Mouse (Mus musculus): ENCODE results near the gene Odaph. TPM values are rescaled to one million over a fixed set of nuclear protein-coding genes. Genes with fewer than 3 reads are reported as not detected.

The Odaph gene
- polyA plus RNA-seq, 1 experiment from 2014 or later = not detected

DNA sequence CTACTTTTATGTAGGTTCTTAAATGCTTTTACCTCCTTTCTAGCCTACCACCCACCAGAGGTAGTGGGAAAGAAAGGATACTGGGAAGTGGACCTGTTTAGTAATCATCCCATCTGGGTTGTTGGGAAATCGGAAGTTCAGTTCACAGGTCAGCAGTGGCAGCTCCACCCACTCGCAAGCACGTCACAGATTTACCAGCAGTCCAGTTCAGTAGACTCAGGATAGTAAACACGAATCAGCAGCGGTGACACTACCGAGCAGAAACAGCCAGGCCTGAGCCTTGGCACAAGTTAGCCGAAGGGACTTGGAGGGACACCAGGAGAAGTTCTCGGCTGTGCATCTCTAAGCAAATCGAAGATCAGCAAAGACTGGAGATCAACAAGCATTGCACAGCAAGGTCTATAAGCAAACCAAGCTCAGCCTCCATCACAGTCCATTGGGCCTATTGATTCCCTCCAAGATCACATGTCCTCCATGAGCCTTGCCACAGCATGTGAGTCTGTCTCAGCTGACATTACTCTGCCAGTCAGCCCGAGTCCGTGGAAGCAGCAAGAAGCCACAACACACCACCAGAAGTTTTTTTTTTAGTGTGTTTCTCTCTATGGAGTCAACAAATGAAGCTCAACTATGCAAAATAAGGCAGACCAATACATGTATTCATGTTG, 6.0 kb upstream of the Odaph start:
- no peak for ATAC-seq
- no peaks in the 10 kb centered on the region for H3K4me1 ChIP-seq (ENCODE audit: control insufficient read depth, insufficient read depth, low read length)
- no peaks in the 10 kb centered on the region for H3K27me3 ChIP-seq (ENCODE audit: control insufficient read depth, insufficient read depth, low read depth, low read length)
- H3K9ac ChIP-seq (ENCODE audit: low read depth, low read length) = no peak overlapping the region
- 92% methylated on average over 11 of the region's 11 CpGs for WGBS
- H3K9me3 ChIP-seq (replicated peaks; ENCODE audit: control insufficient read depth, low read length, poor library complexity, severe bottlenecking) = no peaks in the 10 kb centered on the region
- H3K4me3 ChIP-seq (ENCODE audit: low read depth, low read length) = no peak overlapping the region
- no peaks in the 10 kb centered on the region for H3K36me3 ChIP-seq (ENCODE audit: control insufficient read depth, insufficient read depth, low read length)
- no peak overlapping the region for H3K27ac ChIP-seq (ENCODE audit: low read length)
- no peak overlapping the region for H3K4me2 ChIP-seq (ENCODE audit: low read length)

GRCm38 (mm10) chr5:91983490-91983889, 3.8 kb upstream of the Odaph start:
- Histone ChIP-seq H3K9ac (ENCODE audit: low read depth, low read length) (no peak overlapping the region), H3K4me3 (ENCODE audit: low read depth, low read length) (no peak overlapping the region), H3K4me1 (ENCODE audit: control insufficient read depth, insufficient read depth, low read length) (no peaks in the 10 kb centered on the region), H3K27me3 (ENCODE audit: control insufficient read depth, insufficient read depth, low read depth, low read length) (no peaks in the 10 kb centered on the region), H3K27ac (ENCODE audit: low read length) (no peak overlapping the region), H3K9me3 (replicated peaks; ENCODE audit: control insufficient read depth, low read length, poor library complexity, severe bottlenecking) (no peaks in the 10 kb centered on the region), H3K4me2 (ENCODE audit: low read length) (no peak overlapping the region), H3K36me3 (ENCODE audit: control insufficient read depth, insufficient read depth, low read length) (no peaks in the 10 kb centered on the region)
- WGBS = 83% methylated on average over 2 of the region's 2 CpGs
- ATAC-seq = no peak

GRCm38 (mm10) chr5:91985721-91986120, 1.6 kb upstream of the Odaph start:
- Histone ChIP-seq H3K36me3 (ENCODE audit: control insufficient read depth, insufficient read depth, low read length) (no peaks in the 10 kb centered on the region), H3K27me3 (ENCODE audit: control insufficient read depth, insufficient read depth, low read depth, low read length) (no peaks in the 10 kb centered on the region), H3K4me2 (ENCODE audit: low read length) (no peak overlapping the region), H3K27ac (ENCODE audit: low read length) (no peak overlapping the region), H3K9ac (ENCODE audit: low read depth, low read length) (no peak overlapping the region), H3K9me3 (replicated peaks; ENCODE audit: control insufficient read depth, low read length, poor library complexity, severe bottlenecking) (no peaks in the 10 kb centered on the region), H3K4me3 (ENCODE audit: low read depth, low read length) (no peak overlapping the region), H3K4me1 (ENCODE audit: control insufficient read depth, insufficient read depth, low read length) (no peaks in the 10 kb centered on the region)
- ATAC-seq = no peak
- 12% methylated on average over 2 of the region's 2 CpGs for WGBS

DNA sequence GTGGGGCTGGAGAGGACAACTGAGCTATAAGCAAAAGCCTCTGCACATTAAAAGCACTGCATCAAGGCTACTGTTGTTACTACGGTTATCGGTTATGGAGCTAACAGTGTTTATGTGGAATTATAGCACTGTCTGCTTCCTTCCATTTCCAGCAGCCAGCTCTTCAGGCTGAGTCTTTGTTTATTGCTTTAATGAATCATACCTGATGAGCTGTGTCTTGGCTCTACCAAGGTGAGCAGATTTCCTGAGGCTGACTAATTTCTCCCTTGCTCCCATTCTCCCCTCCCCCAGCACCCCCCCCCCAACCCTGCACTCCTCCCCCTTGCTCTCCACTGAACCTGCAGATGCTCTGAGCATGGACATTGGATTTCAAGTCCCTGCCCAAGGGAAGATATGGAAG, 524 bp downstream of the Odaph start:
- Histone ChIP-seq H3K9ac (ENCODE audit: low read depth, low read length) (no peak overlapping the region), H3K9me3 (replicated peaks; ENCODE audit: control insufficient read depth, low read length, poor library complexity, severe bottlenecking) (no peaks in the 10 kb centered on the region), H3K27ac (ENCODE audit: low read length) (no peak overlapping the region), H3K4me2 (ENCODE audit: low read length) (no peak overlapping the region), H3K4me3 (ENCODE audit: low read depth, low read length) (no peak overlapping the region), H3K27me3 (ENCODE audit: control insufficient read depth, insufficient read depth, low read depth, low read length) (no peaks in the 10 kb centered on the region), H3K36me3 (ENCODE audit: control insufficient read depth, insufficient read depth, low read length) (no peaks in the 10 kb centered on the region), H3K4me1 (ENCODE audit: control insufficient read depth, insufficient read depth, low read length) (no peaks in the 10 kb centered on the region)
- ATAC-seq = no peak
- WGBS = 95% methylated on average over 2 of the region's 2 CpGs

DNA sequence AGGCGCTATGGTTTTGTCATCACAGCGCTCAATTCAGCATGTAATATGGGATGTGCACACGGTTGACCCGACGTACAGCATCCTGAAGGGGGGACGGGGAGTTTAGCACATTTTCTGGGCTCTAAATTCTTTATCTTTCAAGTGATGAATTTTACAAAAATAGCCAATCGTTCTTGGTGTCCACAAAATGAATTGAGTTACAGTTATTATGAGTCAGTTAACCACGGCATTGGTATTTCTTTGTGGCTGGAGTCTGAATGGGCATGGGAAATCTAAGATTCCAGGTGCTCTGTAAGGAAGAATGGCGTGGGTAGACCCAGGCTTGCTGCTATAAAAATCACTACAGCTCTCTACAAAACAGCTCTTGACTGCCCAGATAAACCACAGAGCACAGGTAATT, 2.0 kb downstream of the Odaph start:
- Histone ChIP-seq H3K9ac (ENCODE audit: low read depth, low read length) (no peak overlapping the region), H3K9me3 (replicated peaks; ENCODE audit: control insufficient read depth, low read length, poor library complexity, severe bottlenecking) (no peaks in the 10 kb centered on the region), H3K36me3 (ENCODE audit: control insufficient read depth, insufficient read depth, low read length) (no peaks in the 10 kb centered on the region), H3K4me3 (ENCODE audit: low read depth, low read length) (no peak overlapping the region), H3K4me2 (ENCODE audit: low read length) (no peak overlapping the region), H3K27ac (ENCODE audit: low read length) (no peak overlapping the region), H3K4me1 (ENCODE audit: control insufficient read depth, insufficient read depth, low read length) (no peaks in the 10 kb centered on the region), H3K27me3 (ENCODE audit: control insufficient read depth, insufficient read depth, low read depth, low read length) (no peaks in the 10 kb centered on the region)
- ATAC-seq = no peak
- 78% methylated on average over 9 of the region's 9 CpGs for WGBS

GRCm38 (mm10) chr5:91991191-91991937, 4.1 kb downstream of the Odaph start:
- WGBS = 91% methylated on average over 6 of the region's 6 CpGs

GRCm38 (mm10) chr5:91993061-91993460, 5.8 kb downstream of the Odaph start:
- H3K9ac ChIP-seq (ENCODE audit: low read depth, low read length) = no peak overlapping the region
- H3K4me3 ChIP-seq (ENCODE audit: low read depth, low read length) = no peak overlapping the region
- H3K4me2 ChIP-seq (ENCODE audit: low read length) = no peak overlapping the region
- no peak overlapping the region for H3K27ac ChIP-seq (ENCODE audit: low read length)
- no peaks in the 10 kb centered on the region for H3K27me3 ChIP-seq (ENCODE audit: control insufficient read depth, insufficient read depth, low read depth, low read length)
- WGBS = 98% methylated on average over 2 of the region's 2 CpGs
- H3K36me3 ChIP-seq (ENCODE audit: control insufficient read depth, insufficient read depth, low read length) = no peaks in the 10 kb centered on the region
- H3K9me3 ChIP-seq (replicated peaks; ENCODE audit: control insufficient read depth, low read length, poor library complexity, severe bottlenecking) = no peaks in the 10 kb centered on the region
- no peaks in the 10 kb centered on the region for H3K4me1 ChIP-seq (ENCODE audit: control insufficient read depth, insufficient read depth, low read length)
- no peak for ATAC-seq

More at GRCm38 (mm10) chr5:91991191-91991937, 4.1 kb downstream of the Odaph start:
- no peak for ATAC-seq
- Histone ChIP-seq H3K4me2 (ENCODE audit: low read length) (no peak overlapping the region), H3K9me3 (replicated peaks; ENCODE audit: control insufficient read depth, low read length, poor library complexity, severe bottlenecking) (no peaks in the 10 kb centered on the region), H3K27ac (ENCODE audit: low read length) (no peak overlapping the region), H3K9ac (ENCODE audit: low read depth, low read length) (no peak overlapping the region), H3K4me3 (ENCODE audit: low read depth, low read length) (no peak overlapping the region), H3K27me3 (ENCODE audit: control insufficient read depth, insufficient read depth, low read depth, low read length) (no peaks in the 10 kb centered on the region), H3K36me3 (ENCODE audit: control insufficient read depth, insufficient read depth, low read length) (no peaks in the 10 kb centered on the region), H3K4me1 (ENCODE audit: control insufficient read depth, insufficient read depth, low read length) (no peaks in the 10 kb centered on the region)

DNA sequence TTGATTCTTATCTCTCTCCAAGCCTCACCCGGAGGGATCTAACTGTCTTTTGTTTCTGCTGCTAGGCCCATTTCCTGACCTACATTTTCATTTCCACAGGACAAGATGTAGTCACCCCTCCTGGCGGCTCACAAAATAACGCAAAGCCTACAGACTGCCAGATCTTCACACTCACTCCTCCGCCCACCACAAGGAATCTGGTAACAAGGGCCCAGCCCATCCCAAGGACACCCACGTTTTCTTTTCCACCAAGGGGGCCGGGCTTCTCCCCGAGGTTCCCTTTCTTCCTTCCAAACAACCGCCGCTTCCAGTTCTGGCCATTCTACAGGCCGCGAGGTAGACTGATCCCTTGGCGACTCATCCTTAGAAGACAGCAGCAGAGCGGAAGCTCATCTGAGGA, 7.3 kb downstream of the Odaph start:
- Histone ChIP-seq H3K27ac (ENCODE audit: low read length) (no peak overlapping the region), H3K4me3 (ENCODE audit: low read depth, low read length) (no peak overlapping the region), H3K9me3 (replicated peaks; ENCODE audit: control insufficient read depth, low read length, poor library complexity, severe bottlenecking) (no peaks in the 10 kb centered on the region; the same call in 1 of the 2 replicates), H3K36me3 (ENCODE audit: control insufficient read depth, insufficient read depth, low read length) (no peaks in the 10 kb centered on the region), H3K4me1 (ENCODE audit: control insufficient read depth, insufficient read depth, low read length) (no peaks in the 10 kb centered on the region), H3K4me2 (ENCODE audit: low read length) (no peak overlapping the region), H3K9ac (ENCODE audit: low read depth, low read length) (no peak overlapping the region), H3K27me3 (ENCODE audit: control insufficient read depth, insufficient read depth, low read depth, low read length) (no peaks in the 10 kb centered on the region)
- no peak for ATAC-seq
- 67% methylated on average over 13 of the region's 13 CpGs for WGBS

DNA sequence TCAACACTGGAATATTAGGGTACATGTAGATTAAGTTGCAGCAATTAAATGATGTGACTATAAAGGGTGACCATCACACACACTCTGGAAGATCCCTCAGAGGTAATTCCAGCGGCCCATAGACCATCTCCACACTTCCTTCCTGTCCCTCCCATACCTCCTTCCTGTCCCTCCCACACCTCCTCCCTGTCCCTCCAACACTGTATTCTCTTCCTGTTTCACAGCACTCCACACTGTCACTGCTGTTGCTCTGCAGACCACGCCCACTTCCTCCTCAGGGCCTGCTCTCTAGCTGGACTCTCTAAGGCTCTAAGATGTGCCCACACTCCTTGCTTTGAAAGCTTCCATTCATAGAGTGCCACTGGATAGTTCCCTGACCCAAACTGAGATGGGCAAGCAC, 13.5 kb downstream of the Odaph start:
- Histone ChIP-seq H3K4me1 (ENCODE audit: control insufficient read depth, insufficient read depth, low read length) (no peaks in the 10 kb centered on the region), H3K4me2 (ENCODE audit: low read length) (no peak overlapping the region), H3K27ac (ENCODE audit: low read length) (no peak overlapping the region), H3K36me3 (ENCODE audit: control insufficient read depth, insufficient read depth, low read length) (no peaks in the 10 kb centered on the region), H3K27me3 (ENCODE audit: control insufficient read depth, insufficient read depth, low read depth, low read length) (no peaks in the 10 kb centered on the region), H3K4me3 (ENCODE audit: low read depth, low read length) (no peak overlapping the region), H3K9ac (ENCODE audit: low read depth, low read length) (no peak overlapping the region), H3K9me3 (replicated peaks; ENCODE audit: control insufficient read depth, low read length, poor library complexity, severe bottlenecking) (no peaks in the 10 kb centered on the region; the same call in 1 of the 2 replicates)
- WGBS = 77% methylated on average over 2 of the region's 2 CpGs
- no peak for ATAC-seq
